Mouse (Mus musculus) monocyte, adult 59 days (primary cell): ENCODE data around the gene Olfr720. TPM values are rescaled to one million over a fixed set of nuclear protein-coding genes. Genes with fewer than 3 reads are reported as not detected.

Source experiments
- total RNA-seq, 2 experiments: library from RNA; stranded (reverse); gene quantifications; one replicate each; pipeline ENCODE4 v1.2.4; 2023

The Olfr720 gene
- not detected for total RNA-seq

GRCm38 (mm10) chr14:14186738-14187137 is at the start of gene Olfr720:
TSS of gene Olfr720 (minus strand) at chr14:14186838.

Other genes starting within 250 kb of the Olfr720 start
- 10 to 100 TPM; 64.3 to 66.8 TPM for gene Atxn7, start 225.4 kb downstream of the Olfr720 start, total RNA-seq
- gene Thoc7, start 225.0 kb downstream of the Olfr720 start, total RNA-seq, result 10 to 100 TPM; 59.0 to 69.7 TPM
- gene Psmd6, start 65.9 kb downstream of the Olfr720 start, total RNA-seq, result 10 to 100 TPM; 75.1 to 77.2 TPM
- not detected for gene Olfr31, start 136.0 kb upstream of the Olfr720 start, total RNA-seq
- gene Il3ra, start 159.4 kb upstream of the Olfr720 start, total RNA-seq, result 10 to 100 TPM; 40.7 to 41.7 TPM
- not detected for gene Olfr721-ps1, start 214.5 kb upstream of the Olfr720 start, total RNA-seq